Mouse (Mus musculus) megakaryocyte progenitor cell, adult 5-6 weeks (primary cell): ENCODE data around the gene Lyrm4. TPM values are rescaled to one million over a fixed set of nuclear protein-coding genes. Genes with fewer than 3 reads are reported as not detected.
A peak's percentile ranks its signal among the peaks of the same experiment; 100 is the strongest.

Source experiments
- ATAC-seq: replicated peaks from 2 replicates; pipeline ENCODE4 v1.8.0; 2016; ENCODE audit warnings: mild to moderate bottlenecking, moderate TSS enrichment, inconsistent platforms; ENCODE audit not compliant: poor library complexity
- total RNA-seq, 2 experiments: library from RNA; stranded (forward) in 1 of 2; stranded (reverse) in 1 of 2; fragments of 157-497, 149-512 nt in 1 of 2; fragments of 200-1000 nt in 1 of 2; gene quantifications; 2 replicates each; pipeline versions ENCODE4 v1.2.3 to v1.2.4; 2015 to 2017

Lyrm4 gene
- total RNA-seq, 2 experiments from 2014 or later, result 12.3 to 15.5 TPM

- ATAC-seq, result no peak
Measured at GRCm38 (mm10) chr13:35997606-35998005, 119.7 kb downstream of the Lyrm4 start.

GRCm38 (mm10) chr13:35995696-35996426 lies 121.5 kb downstream of the Lyrm4 start:
- no peak for ATAC-seq

GRCm38 (mm10) chr13:35995231-35995630 lies 122.1 kb downstream of the Lyrm4 start:
- ATAC-seq, result no peak

- no peak for ATAC-seq
Measured at GRCm38 (mm10) chr13:35994067-35994466, 123.3 kb downstream of the Lyrm4 start.

- peak; percentile 52; the same call in 1 of the 2 replicates for ATAC-seq
Measured at GRCm38 (mm10) chr13:35991185-35991584, 126.1 kb downstream of the Lyrm4 start.

GRCm38 (mm10) chr13:35989329-35989728 lies 128.0 kb downstream of the Lyrm4 start:
- no peak for ATAC-seq

DNA sequence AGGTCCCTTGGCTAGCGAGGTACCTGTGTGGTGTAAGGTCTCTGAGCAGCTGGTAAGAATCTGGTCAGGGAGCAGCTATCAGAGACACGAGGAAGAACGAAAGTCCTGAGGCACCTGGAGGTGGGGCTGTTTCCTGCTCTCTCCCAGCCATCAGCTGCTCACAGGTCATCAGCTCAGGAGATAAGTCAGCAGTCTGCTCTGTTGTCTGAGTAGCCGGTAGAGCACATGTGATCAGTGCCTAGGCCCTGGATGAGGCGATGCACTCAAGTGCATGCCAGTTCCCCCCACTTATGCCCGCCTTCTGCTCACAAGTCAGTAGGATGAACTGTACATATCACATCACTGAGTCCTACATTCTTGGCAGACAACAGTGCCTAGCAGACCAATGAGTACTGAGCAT lies 134.3 kb downstream of the Lyrm4 start:
- ATAC-seq, result no peak

DNA sequence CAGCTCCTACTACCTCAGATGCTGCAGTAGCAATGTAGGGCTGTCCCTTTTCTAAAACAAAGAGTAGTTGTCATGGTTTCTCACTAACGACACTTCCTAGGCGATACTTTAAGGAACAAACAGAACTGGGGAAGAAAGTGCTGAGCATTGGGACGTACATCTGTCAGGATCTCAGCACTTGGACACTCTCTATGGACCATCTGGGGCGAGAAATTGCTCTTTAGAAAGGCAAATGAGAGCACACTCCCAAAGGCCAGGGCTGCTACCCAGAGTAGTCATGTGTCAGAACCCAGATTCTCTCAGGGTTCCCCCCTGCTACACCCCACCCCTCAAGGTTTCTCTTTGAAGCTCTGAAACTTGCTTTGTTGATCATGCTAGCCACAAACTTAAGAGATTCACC lies 136.9 kb downstream of the Lyrm4 start:
- no peak for ATAC-seq

DNA sequence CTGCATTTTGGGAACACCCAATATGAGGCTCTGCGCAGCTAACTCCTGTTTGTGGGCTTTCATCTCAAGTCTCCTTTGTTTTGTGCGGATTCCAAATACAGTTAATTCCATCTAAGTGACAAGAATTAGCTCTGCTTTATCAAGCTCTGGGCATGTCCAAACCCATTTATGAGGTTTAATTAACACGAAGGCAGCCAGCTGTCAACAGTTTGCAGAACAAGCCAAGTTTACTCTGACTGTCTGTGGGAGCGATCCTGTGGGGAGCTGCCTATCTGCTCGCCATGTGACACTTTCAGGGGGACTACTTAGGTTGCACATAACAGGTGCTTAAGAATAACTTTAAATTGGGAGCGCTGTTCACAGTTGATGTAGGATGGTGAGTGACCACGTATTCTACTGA lies 140.4 kb downstream of the Lyrm4 start:
- ATAC-seq, result no peak

- no peak for ATAC-seq
Measured at GRCm38 (mm10) chr13:35969829-35970228, 147.5 kb downstream of the Lyrm4 start.

- ATAC-seq, result no peak
Measured at GRCm38 (mm10) chr13:35969431-35969721, 147.9 kb downstream of the Lyrm4 start.

- ATAC-seq, result peak; percentile 52
Measured at GRCm38 (mm10) chr13:35968719-35969430, 148.5 kb downstream of the Lyrm4 start.

GRCm38 (mm10) chr13:35968131-35968718 lies 149.1 kb downstream of the Lyrm4 start:
- ATAC-seq, result peak; percentile 34

GRCm38 (mm10) chr13:35967690-35968089 lies 149.6 kb downstream of the Lyrm4 start:
- ATAC-seq, result no peak

DNA sequence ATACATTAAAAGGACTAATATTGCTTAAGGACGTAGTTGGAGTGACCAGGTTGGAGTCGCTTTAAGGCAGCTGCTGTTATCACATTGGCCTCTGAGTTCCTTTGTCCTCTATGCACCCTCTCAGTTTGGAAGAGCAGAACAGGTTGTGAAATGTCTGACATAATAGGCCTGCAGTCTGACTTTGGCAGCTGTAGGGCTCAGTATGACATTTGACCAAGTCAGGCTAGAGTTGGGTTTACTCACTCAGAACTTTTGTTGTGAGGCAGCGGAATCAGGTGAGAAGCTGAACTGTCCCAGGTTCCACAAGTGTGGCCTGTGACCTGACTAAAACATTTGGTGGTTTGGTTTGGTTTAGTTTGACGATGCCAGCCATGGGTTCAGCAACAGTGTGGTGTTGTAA lies 153.7 kb downstream of the Lyrm4 start:
- ATAC-seq, result no peak

DNA sequence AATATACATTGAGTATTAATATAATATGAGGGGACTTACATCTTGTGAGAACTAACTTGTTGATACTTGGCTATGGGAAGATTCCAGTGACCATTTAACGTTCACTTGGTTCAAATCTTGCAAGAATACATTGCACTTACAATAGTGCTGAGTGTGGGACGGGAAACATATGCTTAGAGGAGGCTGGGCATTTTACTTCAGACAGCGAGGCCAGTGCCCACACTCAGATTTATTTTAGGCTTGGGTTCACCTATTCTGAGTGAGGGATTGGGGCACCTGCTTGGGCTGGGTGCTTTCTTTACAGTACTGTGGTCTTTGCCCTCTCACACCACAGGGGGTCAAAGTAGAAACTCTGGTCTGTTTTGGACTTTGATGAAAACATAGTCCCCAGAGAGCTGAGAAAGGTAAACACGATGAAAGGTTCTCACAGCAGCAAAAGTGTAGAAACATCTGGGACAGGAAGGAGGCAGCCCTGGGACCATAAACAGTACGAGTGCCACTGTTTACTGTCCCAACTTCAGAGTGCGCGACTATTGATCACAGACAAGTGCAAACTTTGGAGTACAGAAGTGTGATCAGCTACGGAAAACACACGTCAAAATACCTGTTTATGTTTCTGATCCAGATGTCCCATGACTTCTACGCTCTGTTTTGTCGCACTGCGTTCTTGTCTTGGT lies 157.8 kb downstream of the Lyrm4 start:
- ATAC-seq, result no peak

DNA sequence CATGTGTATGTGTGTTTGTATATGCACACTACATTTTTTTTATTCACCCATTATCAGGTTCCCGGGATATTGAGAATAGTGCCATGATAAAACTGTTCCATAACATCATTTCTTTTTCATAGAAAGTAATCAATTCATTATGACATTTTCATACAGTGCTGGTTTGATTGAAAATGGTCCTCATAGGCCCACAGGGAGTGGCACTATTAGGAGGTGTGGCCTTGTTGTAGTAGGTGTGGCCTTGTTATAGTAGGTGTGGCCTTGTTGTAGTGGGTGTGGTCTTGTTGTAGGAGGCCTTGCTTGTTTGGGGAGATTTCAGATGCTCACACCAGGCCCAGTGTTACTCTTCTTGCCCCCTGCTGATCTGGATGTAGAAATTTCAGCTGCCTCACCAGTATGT lies 158.8 kb downstream of the Lyrm4 start, which contains the start of gene Ppp1r3g:
Gene Ppp1r3g, plus strand, starts transcription at position 301 of the 400 bp plus-strand sequence.
- no peak for ATAC-seq

DNA sequence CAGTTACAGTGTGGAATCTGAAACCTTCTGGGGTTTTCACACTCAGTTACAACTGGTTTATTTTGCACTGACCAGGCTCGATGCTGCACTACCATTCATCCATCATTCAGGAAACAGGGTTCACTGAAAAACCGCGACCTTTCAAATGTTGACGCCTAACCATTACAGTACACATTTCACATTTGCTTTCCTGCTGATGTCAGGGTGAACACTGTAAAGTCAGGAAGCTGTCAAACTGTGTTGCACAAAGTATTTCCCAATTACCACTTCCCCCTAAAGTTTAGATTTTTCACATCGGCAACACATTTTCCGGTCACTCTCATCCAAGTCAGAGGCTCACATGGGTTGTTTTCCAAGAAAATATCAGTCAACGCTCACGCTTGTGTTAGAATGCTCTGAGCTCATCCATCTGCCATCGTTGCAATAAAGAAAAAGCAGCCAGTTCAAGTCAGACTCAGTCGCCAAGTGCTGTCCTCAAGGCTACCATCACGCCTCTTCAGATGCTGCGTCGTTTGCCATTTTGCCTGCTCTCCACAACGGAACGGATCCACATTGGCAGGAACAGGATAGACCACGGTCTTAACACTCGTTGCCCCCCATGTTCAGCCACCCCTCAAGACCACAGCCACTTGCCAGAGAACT lies 167.4 kb downstream of the Lyrm4 start:
- peak; percentile 75 for ATAC-seq

DNA sequence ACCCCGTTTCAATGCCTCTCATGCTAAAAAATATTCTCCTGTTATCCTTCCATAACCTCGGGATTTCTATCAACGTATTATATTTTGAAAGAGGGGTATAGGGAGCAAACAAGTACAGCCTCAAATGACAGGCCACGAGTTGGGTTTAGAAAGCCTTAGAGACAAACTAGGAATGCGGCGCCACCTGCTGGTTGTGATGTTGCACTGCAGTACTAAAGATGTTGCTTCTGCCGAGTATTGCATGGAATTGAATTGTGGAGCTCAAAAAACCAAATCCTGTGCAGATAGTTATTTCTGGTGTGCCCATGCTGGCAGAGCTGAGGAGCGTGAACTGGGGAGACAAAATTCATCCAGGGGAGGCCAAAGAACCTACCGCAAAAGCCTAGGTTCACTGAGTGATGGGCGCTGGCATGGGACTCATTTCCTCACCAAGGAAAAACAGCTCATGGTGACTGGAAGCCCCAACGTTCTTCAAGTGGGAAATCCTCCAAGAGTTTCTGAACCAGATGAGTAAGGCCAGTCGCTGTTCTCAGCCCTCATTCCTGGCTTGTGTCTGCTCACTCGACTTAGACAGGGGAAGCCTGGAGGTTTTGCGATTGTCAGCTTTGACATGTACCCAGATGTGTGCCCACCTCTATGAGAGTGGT lies 169.8 kb downstream of the Lyrm4 start:
- peak; percentile 82 for ATAC-seq

GRCm38 (mm10) chr13:35946659-35947353 lies 170.5 kb downstream of the Lyrm4 start:
- ATAC-seq, result no peak
